Mouse (Mus musculus): Measurements from ENCODE around the gene Wfikkn1. TPM values are rescaled to one million over a fixed set of nuclear protein-coding genes. Genes with fewer than 3 reads are reported as not detected.

The Wfikkn1 gene
- polyA plus RNA-seq, 1 experiment from 2014 or later: 0.41 TPM

DNA sequence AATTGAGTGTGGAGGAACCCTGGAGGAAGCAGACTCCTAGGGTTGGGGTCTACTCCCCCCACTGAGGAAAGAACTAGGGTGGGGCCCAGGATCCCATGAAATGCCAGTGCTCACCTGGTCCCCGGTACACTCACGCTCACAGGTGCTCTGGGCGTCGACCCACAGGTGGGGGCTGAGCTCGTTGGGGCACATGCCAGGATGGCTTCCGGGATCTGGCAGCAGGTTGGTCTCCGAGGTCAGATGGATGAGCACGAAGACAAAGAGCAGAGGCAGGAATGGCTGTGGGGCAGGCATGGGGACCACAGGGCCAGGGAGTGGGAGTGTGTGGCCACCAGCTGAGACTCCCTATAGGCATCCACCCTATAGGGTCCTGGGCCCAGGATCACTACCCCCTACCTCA is 908 bp downstream of the Wfikkn1 start:
- H3K27ac ChIP-seq (ENCODE audit: low read length): no peak overlapping the region
- WGBS: 79% methylated on average over 8 of the region's 8 CpGs
- peaks cover 11% of the 10 kb centered on the region for H3K4me1 ChIP-seq (ENCODE audit: control insufficient read depth, insufficient read depth, low read length)
- H3K9me3 ChIP-seq (replicated peaks; ENCODE audit: control insufficient read depth, low read length): no peaks in the 10 kb centered on the region
- ATAC-seq (replicated peaks; ENCODE audit: extremely low read depth, insufficient read depth, low FRiP score): no peak
- H3K27me3 ChIP-seq (ENCODE audit: control insufficient read depth, insufficient read depth, low read length): no peaks in the 10 kb centered on the region
- peaks cover 16% of the 10 kb centered on the region for H3K36me3 ChIP-seq (ENCODE audit: control insufficient read depth, insufficient read depth)
- H3K9ac ChIP-seq (ENCODE audit: low read length): no peak overlapping the region
- H3K4me2 ChIP-seq (ENCODE audit: low read depth, low read length): no peak overlapping the region
- H3K4me3 ChIP-seq (ENCODE audit: low read length): no peak overlapping the region

DNA sequence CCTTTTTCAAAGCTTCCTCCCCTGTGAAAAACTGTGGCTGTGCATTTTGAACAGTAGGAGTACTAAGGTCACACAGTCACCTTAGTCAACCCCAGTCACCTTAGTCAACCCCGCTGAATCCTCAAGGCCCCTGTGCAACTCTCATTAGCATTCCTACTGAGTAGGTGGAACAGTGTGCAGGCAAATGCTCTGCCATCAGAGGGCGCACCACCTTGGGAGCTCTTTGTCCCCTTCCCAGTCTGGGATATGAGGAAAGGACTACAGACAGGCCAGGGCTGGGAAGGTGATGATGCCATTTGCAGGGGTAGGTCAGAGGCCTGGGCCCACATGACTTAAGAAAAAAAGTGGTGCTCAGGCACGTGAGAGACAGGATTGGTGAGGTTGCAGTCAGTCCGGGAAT is 1.4 kb downstream of the Wfikkn1 start:
- Histone ChIP-seq H3K27ac (ENCODE audit: low read length) (no peak overlapping the region), H3K4me3 (ENCODE audit: low read length) (no peak overlapping the region), H3K9ac (ENCODE audit: low read length) (no peak overlapping the region), H3K9me3 (replicated peaks; ENCODE audit: control insufficient read depth, low read length) (no peaks in the 10 kb centered on the region), H3K36me3 (ENCODE audit: control insufficient read depth, insufficient read depth) (peaks cover 14% of the 10 kb centered on the region), H3K27me3 (ENCODE audit: control insufficient read depth, insufficient read depth, low read length) (no peaks in the 10 kb centered on the region), H3K4me1 (ENCODE audit: control insufficient read depth, insufficient read depth, low read length) (peaks cover 13% of the 10 kb centered on the region), H3K4me2 (ENCODE audit: low read depth, low read length) (no peak overlapping the region)
- no peak for ATAC-seq (replicated peaks; ENCODE audit: extremely low read depth, insufficient read depth, low FRiP score)
- 69% methylated on average over 4 of the region's 4 CpGs for WGBS

DNA sequence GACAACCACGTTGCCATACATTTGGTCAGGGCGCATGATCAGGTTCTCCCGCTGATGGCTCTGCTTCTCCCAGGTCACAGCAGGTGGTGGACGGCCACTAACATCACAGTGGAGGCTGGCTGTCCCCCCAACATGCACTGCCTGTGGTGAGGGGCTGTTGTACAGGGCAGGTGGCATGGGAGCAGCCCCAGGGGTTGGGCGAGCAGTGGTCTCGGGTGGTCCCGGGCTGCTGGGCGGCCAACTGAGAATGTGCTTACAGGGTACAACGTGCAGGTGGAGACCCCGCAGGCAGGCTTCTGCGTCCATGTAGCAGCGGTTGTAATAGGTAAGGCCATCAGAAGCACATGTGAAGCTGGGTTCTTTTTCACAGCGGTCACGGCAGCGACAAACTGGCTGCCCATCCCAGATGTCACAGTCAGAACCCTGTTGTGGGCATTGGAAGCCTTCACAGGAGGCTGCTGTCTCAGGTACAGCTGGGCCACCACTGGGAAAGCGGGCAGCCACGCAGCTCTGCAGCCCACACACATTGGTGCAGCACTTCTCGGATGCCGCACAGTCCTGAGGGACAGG is 2.0 kb downstream of the Wfikkn1 start:
- WGBS: 93% methylated on average over 19 of the region's 19 CpGs

DNA sequence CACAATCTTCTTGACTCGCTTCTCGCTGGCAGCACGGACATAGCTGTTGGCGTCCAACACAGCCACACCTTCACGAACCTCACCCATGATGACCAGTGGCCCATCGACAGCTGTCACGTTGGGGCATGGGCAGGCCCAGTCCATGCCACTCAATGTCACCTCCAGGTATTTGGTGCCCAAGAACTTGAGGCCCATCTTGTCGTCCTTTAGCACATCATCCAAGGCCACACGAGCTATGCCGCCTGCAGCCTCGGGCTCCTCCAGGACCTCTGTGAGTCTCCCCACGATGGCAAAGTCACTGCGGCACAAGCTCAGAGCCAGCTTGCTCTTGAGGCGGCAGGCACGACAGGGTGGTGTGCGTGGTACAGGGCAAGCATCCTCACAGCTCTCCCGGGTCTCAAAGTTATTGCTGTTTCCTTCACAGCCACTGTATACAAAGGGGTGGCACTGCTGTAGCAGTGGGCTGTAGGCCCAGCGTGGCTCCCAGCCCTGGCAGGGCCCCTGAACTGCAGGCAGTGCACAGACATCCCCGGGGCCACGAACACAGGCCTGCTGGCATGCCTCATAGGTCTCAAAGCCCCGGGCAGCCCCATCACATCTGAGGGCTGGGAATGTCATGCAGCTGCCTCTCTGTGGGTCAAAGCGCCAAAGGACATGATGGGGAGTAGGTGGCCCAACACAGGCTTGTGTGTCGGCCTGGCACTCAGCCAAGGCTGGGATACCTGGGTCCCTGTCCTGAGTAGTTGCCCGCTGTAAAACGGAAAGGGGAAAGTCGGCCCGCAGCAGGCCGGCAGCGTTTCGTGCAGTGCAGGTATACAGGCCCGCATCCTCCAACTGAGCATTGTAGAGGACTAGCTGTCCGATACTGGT is 2.7 kb downstream of the Wfikkn1 start:
- ATAC-seq (replicated peaks; ENCODE audit: extremely low read depth, insufficient read depth, low FRiP score): no peak
- H3K36me3 ChIP-seq (ENCODE audit: control insufficient read depth, insufficient read depth): peaks cover 3% of the 10 kb centered on the region
- H3K27ac ChIP-seq (ENCODE audit: low read length): no peak overlapping the region
- no peak overlapping the region for H3K4me3 ChIP-seq (ENCODE audit: low read length)
- peaks cover 19% of the 10 kb centered on the region for H3K4me1 ChIP-seq (ENCODE audit: control insufficient read depth, insufficient read depth, low read length)
- WGBS: 92% methylated on average over 32 of the region's 32 CpGs
- H3K27me3 ChIP-seq (ENCODE audit: control insufficient read depth, insufficient read depth, low read length): no peaks in the 10 kb centered on the region
- no peak overlapping the region for H3K9ac ChIP-seq (ENCODE audit: low read length)
- no peak overlapping the region for H3K4me2 ChIP-seq (ENCODE audit: low read depth, low read length)
- no peaks in the 10 kb centered on the region for H3K9me3 ChIP-seq (replicated peaks; ENCODE audit: control insufficient read depth, low read length)

More for the DNA sequence above, 2.0 kb downstream of the Wfikkn1 start:
- H3K4me2 ChIP-seq (ENCODE audit: low read depth, low read length): no peak overlapping the region
- H3K36me3 ChIP-seq (ENCODE audit: control insufficient read depth, insufficient read depth): peaks cover 10% of the 10 kb centered on the region
- H3K27me3 ChIP-seq (ENCODE audit: control insufficient read depth, insufficient read depth, low read length): no peaks in the 10 kb centered on the region
- H3K4me1 ChIP-seq (ENCODE audit: control insufficient read depth, insufficient read depth, low read length): peaks cover 19% of the 10 kb centered on the region
- no peak for ATAC-seq (replicated peaks; ENCODE audit: extremely low read depth, insufficient read depth, low FRiP score)
- H3K4me3 ChIP-seq (ENCODE audit: low read length): no peak overlapping the region
- H3K9ac ChIP-seq (ENCODE audit: low read length): no peak overlapping the region
- H3K27ac ChIP-seq (ENCODE audit: low read length): no peak overlapping the region
- no peaks in the 10 kb centered on the region for H3K9me3 ChIP-seq (replicated peaks; ENCODE audit: control insufficient read depth, low read length)

DNA sequence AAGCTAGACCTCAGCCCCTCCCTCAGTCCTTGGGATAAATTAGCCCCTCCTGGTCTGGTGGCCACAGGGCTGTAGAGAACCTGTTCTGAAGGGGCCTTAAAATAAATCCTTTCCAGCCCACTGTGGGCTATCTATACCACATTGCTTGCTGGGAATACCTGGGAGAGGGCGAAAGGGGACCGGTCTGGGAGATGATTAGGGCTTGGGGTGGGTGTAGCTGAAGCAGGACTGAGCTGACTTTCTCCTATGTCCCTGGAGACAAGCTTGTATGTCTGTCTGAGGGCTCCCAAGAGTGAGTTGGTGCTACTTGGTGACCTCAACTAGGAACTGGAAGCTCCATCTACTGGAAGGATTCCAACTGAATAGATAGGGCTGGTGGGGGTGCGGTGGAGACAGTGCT is 3.6 kb downstream of the Wfikkn1 start:
- H3K4me1 ChIP-seq (ENCODE audit: control insufficient read depth, insufficient read depth, low read length): peaks cover 19% of the 10 kb centered on the region
- no peak overlapping the region for H3K4me2 ChIP-seq (ENCODE audit: low read depth, low read length)
- ATAC-seq (replicated peaks; ENCODE audit: extremely low read depth, insufficient read depth, low FRiP score): no peak
- no peak overlapping the region for H3K27ac ChIP-seq (ENCODE audit: low read length)
- H3K9ac ChIP-seq (ENCODE audit: low read length): no peak overlapping the region
- H3K9me3 ChIP-seq (replicated peaks; ENCODE audit: control insufficient read depth, low read length): no peaks in the 10 kb centered on the region
- H3K4me3 ChIP-seq (ENCODE audit: low read length): no peak overlapping the region
- no peaks in the 10 kb centered on the region for H3K27me3 ChIP-seq (ENCODE audit: control insufficient read depth, insufficient read depth, low read length)
- no peaks in the 10 kb centered on the region for H3K36me3 ChIP-seq (ENCODE audit: control insufficient read depth, insufficient read depth)
- WGBS: 73% methylated on average over 3 of the region's 3 CpGs

DNA sequence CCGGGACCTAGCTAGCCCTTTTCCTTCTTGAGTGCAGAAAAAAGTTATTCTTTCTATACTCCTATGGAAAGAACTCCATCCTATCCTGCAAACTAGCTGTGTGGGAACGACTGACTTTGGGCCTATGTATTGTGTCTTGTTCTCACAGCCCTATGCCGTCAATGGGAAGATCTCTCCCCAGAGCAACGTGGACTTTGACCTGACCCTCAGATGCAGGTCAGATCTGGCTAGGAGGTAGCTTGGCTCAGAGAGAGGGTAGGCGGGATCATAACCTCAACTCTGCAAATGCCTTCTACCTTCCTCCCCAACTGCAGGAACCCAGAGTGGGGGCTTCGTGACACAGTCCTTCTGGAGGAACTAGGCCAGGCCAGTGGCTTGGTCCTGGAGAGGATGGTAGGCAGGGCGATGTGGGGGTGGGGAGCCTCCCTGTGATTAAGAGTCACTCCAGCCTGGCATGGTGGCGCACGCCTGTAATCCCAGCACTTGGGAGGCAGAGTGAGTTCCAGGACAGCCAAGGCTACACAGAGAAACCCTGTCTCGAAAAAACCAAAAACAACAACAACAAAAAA is 4.2 kb downstream of the Wfikkn1 start:
- no peak for ATAC-seq (replicated peaks; ENCODE audit: extremely low read depth, insufficient read depth, low FRiP score)
- H3K9ac ChIP-seq (ENCODE audit: low read length): peak overlapping the region; percentile 81
- H3K9me3 ChIP-seq (replicated peaks; ENCODE audit: control insufficient read depth, low read length): no peaks in the 10 kb centered on the region
- H3K27me3 ChIP-seq (ENCODE audit: control insufficient read depth, insufficient read depth, low read length): no peaks in the 10 kb centered on the region
- H3K4me1 ChIP-seq (ENCODE audit: control insufficient read depth, insufficient read depth, low read length): peaks cover 19% of the 10 kb centered on the region
- H3K4me2 ChIP-seq (ENCODE audit: low read depth, low read length): peak overlapping the region; percentile 76
- WGBS: 72% methylated on average over 10 of the region's 10 CpGs
- no peak overlapping the region for H3K27ac ChIP-seq (ENCODE audit: low read length)
- peak overlapping the region; percentile 80 for H3K4me3 ChIP-seq (ENCODE audit: low read length)
- no peaks in the 10 kb centered on the region for H3K36me3 ChIP-seq (ENCODE audit: control insufficient read depth, insufficient read depth)

DNA sequence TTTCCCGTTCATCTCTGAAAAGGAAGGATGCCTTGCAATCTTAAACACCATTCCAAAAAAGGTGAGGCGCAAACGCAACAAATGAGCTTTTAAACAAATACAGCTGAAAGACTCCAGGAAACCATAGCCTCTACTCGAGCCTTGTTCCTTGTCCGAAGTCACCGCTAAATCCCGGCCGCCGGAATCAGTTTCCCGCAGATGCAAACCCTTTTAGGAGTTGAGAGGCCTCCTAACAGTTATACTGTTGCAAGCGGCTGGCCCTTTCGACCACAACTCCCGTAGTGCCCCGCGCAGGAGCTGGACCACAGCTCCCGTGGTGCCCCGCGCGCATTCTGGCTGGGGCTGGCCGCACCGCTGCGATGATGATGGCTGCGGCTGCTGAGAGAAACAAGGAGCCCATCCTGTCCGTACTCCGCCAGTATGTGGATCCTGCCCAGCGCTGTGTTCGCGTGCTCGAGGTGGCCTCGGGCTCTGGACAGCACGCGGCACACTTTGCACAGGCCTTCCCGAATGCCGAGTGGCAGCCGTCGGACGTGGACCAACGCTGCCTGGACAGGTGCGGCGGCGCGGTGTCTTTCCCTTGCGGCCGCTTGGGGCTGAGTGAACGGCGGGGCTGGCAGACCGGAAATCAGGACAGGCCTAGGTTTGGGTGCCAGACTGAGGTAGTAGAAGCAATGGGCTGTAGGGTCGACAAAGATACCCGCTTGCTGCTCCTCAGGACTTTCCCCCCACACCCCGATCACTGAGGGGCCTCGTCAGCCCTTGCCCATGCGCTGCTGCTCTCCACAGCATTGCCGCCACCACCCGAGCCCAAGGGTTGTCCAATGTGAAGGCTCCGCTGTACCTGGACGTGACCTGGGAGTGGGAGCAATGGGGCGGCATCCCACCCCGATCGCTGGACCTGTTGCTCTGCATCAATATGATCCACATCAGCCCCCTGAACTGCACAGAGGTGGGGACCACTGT is 5.2 kb downstream of the Wfikkn1 start:
- Histone ChIP-seq H3K4me2 (ENCODE audit: low read depth, low read length) (peak overlapping the region; percentile 76), H3K4me3 (ENCODE audit: low read length) (peak overlapping the region; percentile 80), H3K27me3 (ENCODE audit: control insufficient read depth, insufficient read depth, low read length) (no peaks in the 10 kb centered on the region), H3K4me1 (ENCODE audit: control insufficient read depth, insufficient read depth, low read length) (peaks cover 19% of the 10 kb centered on the region), H3K9ac (ENCODE audit: low read length) (peak overlapping the region; percentile 81), H3K9me3 (replicated peaks; ENCODE audit: control insufficient read depth, low read length) (no peaks in the 10 kb centered on the region), H3K27ac (ENCODE audit: low read length) (peak overlapping the region; percentile 89), H3K36me3 (ENCODE audit: control insufficient read depth, insufficient read depth) (no peaks in the 10 kb centered on the region)
- peak; percentile 92 for ATAC-seq (replicated peaks; ENCODE audit: extremely low read depth, insufficient read depth, low FRiP score)
- WGBS: under 1% methylated on average over 59 of the region's 59 CpGs

DNA sequence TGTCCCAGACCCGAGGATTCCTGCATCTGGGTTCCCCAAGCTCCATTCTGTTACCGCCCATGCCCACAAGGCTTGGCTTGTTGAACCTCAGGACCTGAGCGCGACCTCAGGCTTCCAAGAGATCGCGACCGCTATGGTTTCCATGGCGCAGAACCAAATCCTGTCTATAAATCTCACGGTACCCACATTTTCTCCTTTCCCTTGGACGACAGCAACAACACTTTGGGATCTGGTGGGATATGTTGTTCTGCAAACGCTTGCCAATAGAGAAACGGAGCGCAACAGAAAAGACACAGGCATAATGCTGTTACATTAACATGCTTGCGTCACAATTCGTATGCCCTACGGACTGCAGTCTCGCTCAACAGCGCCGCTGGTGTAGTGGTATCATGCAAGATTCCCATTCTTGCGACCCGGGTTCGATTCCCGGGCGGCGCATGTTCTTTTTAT is 5.9 kb downstream of the Wfikkn1 start, which contains the start of gene Mettl26:
TSS of gene Mettl26 (plus strand) at position 354 of the 450 bp plus-strand sequence.
- Histone ChIP-seq H3K4me1 (ENCODE audit: control insufficient read depth, insufficient read depth, low read length) (peaks cover 19% of the 10 kb centered on the region), H3K9me3 (replicated peaks; ENCODE audit: control insufficient read depth, low read length) (no peaks in the 10 kb centered on the region), H3K27me3 (ENCODE audit: control insufficient read depth, insufficient read depth, low read length) (no peaks in the 10 kb centered on the region), H3K4me3 (ENCODE audit: low read length) (peak within 1 kb of the TSS; percentile 80), H3K27ac (ENCODE audit: low read length) (peak within 1 kb of the TSS; percentile 89), H3K9ac (ENCODE audit: low read length) (peak within 1 kb of the TSS; percentile 81), H3K4me2 (ENCODE audit: low read depth, low read length) (peak within 1 kb of the TSS; percentile 76), H3K36me3 (ENCODE audit: control insufficient read depth, insufficient read depth) (no peaks in the 10 kb centered on the region)
- peak; percentile 76 for ATAC-seq (replicated peaks; ENCODE audit: extremely low read depth, insufficient read depth, low FRiP score)
- under 1% methylated on average over 25 of the region's 25 CpGs for WGBS
